Mouse (Mus musculus) brain, adult 2 months (tissue): ENCODE measurements at regions not wholly inside any gene's neighbourhood (a gene's known extent, or its start where the extent isn't known, plus 50 kb on each side); places are given as distances from the start of the nearest gene placed in this dataset.
"Not testable (repeated sequence)": the region's sequence is repeated elsewhere in the genome, so short reads cannot be mapped to it uniquely, and the experiment has no call there.

Experiments used
- DNase-seq: peaks from one replicate; pipeline ENCODE4 v3.0.0; 2011; ENCODE audit warnings: low read depth, low spot score

- DNase-seq, result no peak
Measured at GRCm38 (mm10) chr11:12589757-12590373, 125.1 kb upstream of the Cobl start.

DNA sequence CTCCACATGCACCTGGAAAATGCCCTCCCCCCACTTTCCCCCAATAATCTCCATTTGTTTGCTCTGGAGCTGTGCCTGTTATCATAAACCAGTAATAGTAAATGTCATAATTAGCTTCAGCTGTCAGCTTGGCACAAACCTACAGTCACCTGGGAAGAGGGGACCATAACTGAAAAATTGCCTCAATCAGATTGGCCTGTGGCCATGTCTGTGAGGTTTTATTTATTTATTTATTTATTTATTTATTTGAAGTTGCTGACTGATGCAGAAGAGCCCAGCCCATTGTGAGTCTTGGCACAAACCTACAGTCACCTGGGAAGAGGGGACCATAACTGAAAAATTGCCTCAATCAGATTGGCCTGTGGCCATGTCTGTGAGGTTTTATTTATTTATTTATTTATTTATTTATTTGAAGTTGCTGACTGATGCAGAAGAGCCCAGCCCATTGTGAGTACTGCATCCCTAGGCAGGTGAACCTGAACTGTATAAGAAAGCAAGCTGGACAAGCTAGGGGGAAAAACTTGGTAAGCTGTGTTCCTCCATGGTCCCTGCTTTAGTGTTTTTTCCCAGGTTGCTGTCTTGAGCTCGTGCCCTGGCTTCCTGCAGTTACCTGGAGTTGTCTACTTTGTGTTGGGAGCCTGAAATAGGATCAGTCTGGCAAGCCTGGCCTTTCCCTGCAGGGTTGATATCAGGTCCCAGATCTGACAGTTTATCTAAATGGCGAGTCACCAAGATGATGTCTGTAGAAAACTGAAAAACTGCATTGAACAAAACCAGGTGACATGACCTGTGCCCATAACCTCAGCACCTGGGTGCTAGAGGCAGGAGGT, 120.3 kb upstream of the Cobl start:
- not testable (repeated sequence) for DNase-seq

DNA sequence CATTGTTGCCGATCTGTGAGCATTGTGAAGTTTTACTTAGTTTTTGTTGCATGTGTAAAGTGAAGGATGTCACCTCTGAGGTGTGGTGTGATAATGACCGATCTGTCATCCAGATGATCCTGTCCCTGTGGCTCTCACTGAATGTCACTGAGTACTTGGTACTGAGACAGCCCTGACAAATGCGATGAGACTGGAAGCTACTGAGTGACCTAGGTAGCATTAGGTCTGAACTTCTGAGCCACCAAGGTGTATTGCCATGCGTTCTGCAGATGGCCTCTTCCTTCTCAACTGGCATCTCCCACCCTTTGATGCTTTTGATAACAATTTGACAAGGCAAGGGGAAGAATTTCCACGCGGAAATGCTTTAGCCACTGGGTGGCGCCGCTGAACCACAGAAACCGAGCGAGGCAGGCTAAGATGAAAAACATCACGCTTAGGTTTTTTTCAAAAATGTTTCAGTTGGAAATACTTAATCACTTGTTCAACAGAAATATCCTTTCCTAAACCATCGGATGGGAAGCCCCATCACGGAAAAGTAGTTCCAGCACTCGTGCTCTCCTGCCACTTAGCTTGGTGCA, 114.3 kb upstream of the Cobl start:
- peak; percentile 58 for DNase-seq

GRCm38 (mm10) chr11:12559663-12560062, 94.9 kb upstream of the Cobl start:
- no peak for DNase-seq

DNA sequence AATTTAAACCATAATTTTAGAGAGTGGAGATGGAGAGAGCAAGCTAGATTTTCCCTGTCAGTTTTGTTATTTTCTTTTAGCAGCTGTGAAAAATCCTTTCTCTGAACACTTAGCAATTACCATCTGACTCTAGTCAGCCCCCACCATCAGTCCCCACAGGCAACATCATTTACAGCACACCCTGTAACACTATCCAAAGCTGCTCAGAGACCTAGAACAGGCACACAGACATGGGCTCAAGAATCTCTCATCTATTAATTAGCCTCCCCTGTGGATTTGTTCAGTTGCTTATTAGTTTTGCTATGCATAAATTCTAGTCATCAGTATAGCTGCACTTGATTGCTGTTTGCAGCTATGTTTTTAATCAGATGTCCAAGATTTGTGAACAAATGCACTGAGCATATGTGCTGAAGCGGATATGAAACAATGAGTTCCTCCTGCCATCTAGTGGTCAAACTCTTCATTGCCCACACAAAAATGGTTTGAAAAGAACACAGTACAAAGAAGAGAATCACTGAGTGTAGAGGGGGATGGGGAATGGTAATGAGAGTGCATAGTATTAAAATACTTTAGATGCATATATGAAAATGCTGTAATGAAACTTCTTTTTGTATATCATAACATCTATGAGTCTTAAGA, 94.4 kb upstream of the Cobl start:
- peak; percentile 81 for DNase-seq

DNA sequence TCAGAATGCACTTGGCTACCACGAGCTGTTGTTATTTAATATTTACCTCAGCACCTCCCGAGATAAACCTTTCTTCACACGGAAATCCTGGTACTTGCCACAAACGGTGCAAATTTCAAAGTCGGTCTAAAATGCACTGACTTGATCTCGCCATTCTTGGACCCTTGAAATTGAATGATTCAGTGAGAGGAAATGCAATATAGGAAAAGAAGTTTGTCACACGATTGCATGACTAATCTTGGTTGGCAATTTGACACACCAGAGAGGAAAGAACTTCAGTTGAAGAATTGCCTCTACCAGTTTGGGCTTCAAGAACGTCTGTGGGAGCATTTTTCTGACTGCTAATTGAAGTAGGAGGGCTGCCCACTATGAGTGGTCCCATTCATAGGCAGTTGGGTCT, 93.4 kb upstream of the Cobl start:
- no peak for DNase-seq

- DNase-seq, result peak; percentile 47
Measured at GRCm38 (mm10) chr11:12545771-12546170, 81.0 kb upstream of the Cobl start.

GRCm38 (mm10) chr11:12543042-12543441, 78.3 kb upstream of the Cobl start:
- DNase-seq, result peak; percentile 25

DNA sequence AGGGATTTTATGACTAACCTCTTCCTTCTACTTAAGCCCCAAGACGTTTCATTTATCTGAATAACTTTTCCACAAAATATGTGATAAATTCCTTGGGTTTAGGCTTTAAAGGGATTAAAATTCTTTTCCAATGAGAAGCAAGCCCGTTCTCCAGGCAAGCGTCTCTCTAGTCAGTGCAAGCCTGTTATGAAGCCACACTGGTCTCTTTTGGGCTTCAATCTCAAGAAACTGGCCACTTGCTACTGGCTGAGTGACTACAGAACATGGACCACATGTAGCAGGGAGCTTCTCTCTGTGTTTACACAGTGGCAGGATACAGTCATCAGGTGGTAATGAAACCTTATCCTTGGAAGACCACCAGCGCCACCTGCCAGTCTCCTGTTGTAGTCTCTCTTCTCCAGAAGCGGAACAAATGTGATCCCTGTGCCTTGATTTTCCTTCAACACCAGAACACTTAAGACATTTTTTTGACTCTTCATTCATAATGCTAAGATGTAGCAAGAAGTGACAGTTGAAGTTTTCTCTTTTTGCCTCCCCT, 75.6 kb upstream of the Cobl start:
- peak; percentile 46 for DNase-seq

DNA sequence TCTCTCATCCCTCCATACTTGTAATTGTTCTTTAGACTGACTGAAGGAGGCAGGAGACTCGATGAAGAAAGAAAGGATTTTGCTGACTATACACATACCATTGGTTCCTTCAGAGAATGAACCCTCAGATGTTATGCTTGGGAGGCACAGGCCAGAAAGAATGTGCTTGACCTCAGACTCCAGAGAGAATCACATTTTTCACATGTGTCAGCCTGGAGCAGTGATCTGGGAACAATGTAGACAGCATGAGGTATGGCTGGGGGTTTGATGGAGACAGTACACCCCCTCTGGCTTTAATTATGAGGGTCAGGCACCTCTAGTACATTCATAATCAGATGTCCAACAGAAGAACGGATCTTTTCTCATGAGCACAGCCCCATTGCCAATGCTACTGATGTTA, 70.3 kb upstream of the Cobl start:
- no peak for DNase-seq

- DNase-seq, result peak; percentile 95
Measured at GRCm38 (mm10) chr11:12532288-12532687, 67.5 kb upstream of the Cobl start.

- DNase-seq, result not testable (repeated sequence)
Measured at GRCm38 (mm10) chr11:12522063-12522462, 57.3 kb upstream of the Cobl start.

GRCm38 (mm10) chr11:12521286-12521685, 56.5 kb upstream of the Cobl start:
- DNase-seq, result peak; percentile 50

GRCm38 (mm10) chr11:12516374-12516773, 51.6 kb upstream of the Cobl start:
- DNase-seq, result no peak
